Mouse (Mus musculus) olfactory bulb, adult 2 months (tissue): ENCODE measurements around the gene Arl6ip5.

Experiments used
- CTCF ChIP-seq: fragments of 200-500 bp; IDR thresholded peaks from 2 replicates; pipeline ENCODE4 v1.5.1; 2012; ENCODE audit warnings: low read depth, mild to moderate bottlenecking, low read length, moderate library complexity; ENCODE audit not compliant: insufficient read depth
- POLR2A ChIP-seq: fragments of 200-500 bp; IDR thresholded peaks from 2 replicates; pipeline ENCODE4 v1.6.1; 2012; ENCODE audit warnings: mild to moderate bottlenecking, low read depth, low read length, moderate library complexity; ENCODE audit not compliant: insufficient read depth

DNA sequence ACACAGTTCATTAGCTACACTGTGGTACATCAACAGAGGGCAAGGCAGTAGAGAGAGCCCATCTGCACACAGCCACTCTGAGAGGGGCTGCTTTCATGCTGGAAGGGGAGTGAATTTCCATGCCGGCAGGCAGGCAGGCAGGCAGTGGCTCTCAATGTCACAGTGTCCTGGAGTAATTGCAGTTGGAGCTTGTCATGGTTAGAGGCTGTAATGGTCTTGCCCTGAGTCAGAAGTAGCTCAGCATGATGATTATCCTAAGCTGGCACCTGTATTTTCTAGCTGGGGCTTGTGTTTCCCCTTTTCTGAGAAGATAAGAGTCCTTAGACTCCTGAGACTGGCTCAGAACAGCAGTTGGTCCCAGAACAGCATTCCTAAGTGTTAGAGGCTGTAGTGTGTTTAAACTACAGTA is 15.6 kb downstream of the Arl6ip5 start:
- TF ChIP-seq POLR2A (no peak), CTCF (no peak)
